Mouse (Mus musculus) lung, embryonic 15.5 days (tissue): ENCODE measurements around the gene Olfr539. TPM values are rescaled to one million over a fixed set of nuclear protein-coding genes. Genes with fewer than 3 reads are reported as not detected.
"Not testable (repeated sequence)": the region's sequence is repeated elsewhere in the genome, so short reads cannot be mapped to it uniquely, and the experiment has no call there.

Experiments
- ATAC-seq: fragments of 200-750 bp; cut with Nextera tagmentation; 2 replicates; pipeline ENCODE4 v1.8.0; 2017; ENCODE audit warnings: moderate number of reproducible peaks, borderline replicate concordance; ENCODE audit not compliant: low FRiP score, low TSS enrichment; ENCODE audit errors: extremely low read depth
- H3K27ac ChIP-seq: fragments of 300-500 bp; sonication (generic); 2 replicates; pipeline ENCODE4 v1.5.1; 2015; ENCODE audit warnings: moderate library complexity, mild to moderate bottlenecking, inconsistent platforms
- H3K27me3 ChIP-seq: fragments of 300-500 bp; sonication (generic); 2 replicates; pipeline ENCODE4 v1.6.1; 2015; ENCODE audit warnings: inconsistent platforms
- H3K36me3 ChIP-seq: fragments of 300-500 bp; sonication (generic); 2 replicates; pipeline ENCODE4 v1.6.1; 2015; ENCODE audit warnings: inconsistent platforms
- H3K4me1 ChIP-seq: fragments of 300-500 bp; sonication (generic); 2 replicates; pipeline ENCODE4 v1.6.1; 2015; ENCODE audit warnings: inconsistent platforms
- H3K4me2 ChIP-seq: fragments of 300-500 bp; sonication (generic); 2 replicates; pipeline ENCODE4 v1.6.1; 2015; ENCODE audit warnings: inconsistent platforms, mild to moderate bottlenecking, moderate library complexity
- H3K4me3 ChIP-seq: fragments of 300-500 bp; sonication (generic); 2 replicates; pipeline ENCODE4 v1.5.1; 2015; ENCODE audit warnings: mild to moderate bottlenecking, inconsistent platforms
- H3K9ac ChIP-seq: fragments of 300-500 bp; sonication (generic); 2 replicates; pipeline ENCODE4 v1.6.1; 2015; ENCODE audit warnings: inconsistent platforms
- H3K9me3 ChIP-seq: fragments of 300-500 bp; sonication (generic); 2 replicates; pipeline ENCODE4 v1.6.1; 2016; ENCODE audit warnings: inconsistent platforms
- WGBS: fragments of 180-500 bp; shearing (Covaris S2); methylation state at CpG from one replicate; pipeline ENCODE4 v1.1.7; 2015; 5-methylcytosine and 5-hydroxymethylcytosine counted together
- polyA plus RNA-seq: library from polyadenylated mRNA; unstranded; fragments of >200 nt; fragmentation: Nextera tagmentation; extraction: Ambion mirVana; gene quantifications from 2 replicates; pipeline ENCODE4 v1.2.1, GENCODE M21; 2015

Gene Olfr539
- not detected in 2 replicates for polyA plus RNA-seq

DNA sequence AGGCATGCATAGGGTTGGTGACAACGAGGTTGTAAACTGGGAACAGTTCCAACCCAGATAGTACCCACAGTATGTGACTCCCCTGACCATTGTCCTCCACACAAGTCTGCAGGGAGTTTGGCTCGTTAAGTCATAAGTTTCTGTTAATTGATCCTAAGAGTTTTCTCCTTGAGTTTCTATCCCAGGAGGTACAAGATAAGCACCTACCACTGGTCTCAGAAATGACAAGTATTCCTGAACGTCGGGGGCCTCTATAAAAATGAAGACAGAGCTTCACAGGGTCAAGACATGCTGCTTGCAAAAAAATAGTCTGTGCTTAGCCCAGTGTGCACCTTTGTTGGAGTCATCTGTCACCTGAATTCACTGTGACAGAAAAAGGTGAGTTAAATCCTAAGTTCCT lies at the start of gene Olfr539:
Gene Olfr539 (plus strand): TSS at position 301 of the 400 bp plus-strand sequence.
- no peaks in the 10 kb centered on the region for H3K9me3 ChIP-seq
- no peak within 1 kb of the TSS for H3K9ac ChIP-seq
- no peaks in the 10 kb centered on the region for H3K27me3 ChIP-seq
- H3K4me1 ChIP-seq, result no peaks in the 10 kb centered on the region
- ATAC-seq, result no peak
- no peak within 1 kb of the TSS for H3K4me2 ChIP-seq
- WGBS, result 62% methylated on average over 4 of the region's 4 CpGs
- no peaks in the 10 kb centered on the region for H3K36me3 ChIP-seq
- no peak within 1 kb of the TSS for H3K4me3 ChIP-seq
- no peak within 1 kb of the TSS for H3K27ac ChIP-seq

DNA sequence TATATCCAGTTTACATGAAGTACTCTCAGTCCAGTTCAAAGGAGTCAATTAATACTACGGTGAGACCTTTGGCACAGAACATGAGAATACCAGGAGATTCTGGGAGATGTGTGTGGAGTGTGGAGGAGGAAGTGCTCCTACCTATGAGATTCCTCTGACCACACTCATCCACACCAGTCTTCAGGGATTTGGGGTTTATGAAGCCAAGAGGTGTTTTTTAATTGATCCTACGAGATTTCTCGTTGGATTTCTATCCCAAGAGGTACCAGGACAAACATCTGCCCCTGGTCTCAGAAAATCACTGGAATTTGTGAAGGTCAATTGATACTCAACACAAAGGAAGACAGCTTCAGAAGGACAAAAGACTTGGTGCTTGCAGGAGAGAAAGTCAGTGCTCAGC lies 31.1 kb upstream of the Olfr539 start, which contains the start of gene Olfr61:
Gene Olfr61 (plus strand): TSS at position 301 of the 400 bp plus-strand sequence.
- not testable (repeated sequence) for H3K9ac ChIP-seq, H3K9me3 ChIP-seq, H3K27ac ChIP-seq, H3K27me3 ChIP-seq, H3K36me3 ChIP-seq, H3K4me1 ChIP-seq, H3K4me2 ChIP-seq, H3K4me3 ChIP-seq, ATAC-seq
- 87% methylated on average over 3 of the region's 3 CpGs for WGBS

DNA sequence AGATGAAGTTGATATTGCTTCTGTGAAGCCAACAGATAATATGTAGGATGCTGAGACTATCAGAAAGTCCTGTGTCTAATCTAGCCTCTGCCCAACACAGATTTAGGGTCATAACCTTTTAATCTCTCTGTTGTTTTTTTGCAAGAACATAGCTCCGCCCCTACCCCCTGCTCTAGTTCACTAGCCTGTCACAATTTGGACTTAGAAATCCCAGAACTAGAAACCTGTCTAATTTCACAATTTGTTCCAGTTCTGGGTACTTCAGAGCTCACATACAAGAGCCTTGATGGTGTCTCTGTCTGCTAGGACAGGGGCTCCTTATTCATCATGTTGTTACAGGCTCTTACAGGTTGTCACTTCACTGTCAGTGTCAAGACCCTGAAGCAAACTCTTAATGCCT lies 29.2 kb upstream of the Olfr539 start:
- Histone ChIP-seq H3K9me3 (no peaks in the 10 kb centered on the region), H3K4me1 (no peaks in the 10 kb centered on the region), H3K4me3 (no peak overlapping the region), H3K27ac (no peak overlapping the region), H3K4me2 (no peak overlapping the region), H3K27me3 (no peaks in the 10 kb centered on the region), H3K36me3 (no peaks in the 10 kb centered on the region), H3K9ac (no peak overlapping the region)
- 70% methylated on average over 1 of the region's 1 CpGs for WGBS
- no peak for ATAC-seq

DNA sequence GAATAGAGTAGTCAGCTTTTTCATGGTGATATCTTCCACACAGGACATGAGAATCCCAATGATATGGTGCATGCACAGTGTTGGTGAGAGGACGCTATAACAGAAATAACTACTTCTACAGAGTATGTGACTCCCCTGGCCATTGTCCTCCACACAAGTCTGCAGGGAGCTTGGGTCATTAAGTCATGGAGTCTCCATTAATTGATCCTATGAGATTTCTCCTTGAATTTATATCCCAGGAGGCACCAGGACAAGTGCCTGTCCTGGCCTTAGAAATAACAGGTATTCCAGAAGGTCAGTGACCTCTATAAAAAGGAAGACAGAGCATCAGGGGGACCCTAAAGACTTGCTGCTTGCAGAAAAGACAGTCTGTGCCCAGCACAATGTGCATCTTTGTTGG lies 13.6 kb upstream of the Olfr539 start, which contains the start of gene Olfr53:
Gene Olfr53 (plus strand): TSS at position 301 of the 400 bp plus-strand sequence.
- H3K4me1 ChIP-seq, result no peaks in the 10 kb centered on the region
- H3K27me3 ChIP-seq, result no peaks in the 10 kb centered on the region
- no peak within 1 kb of the TSS for H3K9ac ChIP-seq
- H3K9me3 ChIP-seq, result no peaks in the 10 kb centered on the region
- no peak for ATAC-seq
- no peak within 1 kb of the TSS for H3K27ac ChIP-seq
- H3K4me3 ChIP-seq, result no peak within 1 kb of the TSS
- H3K4me2 ChIP-seq, result no peak within 1 kb of the TSS
- no peaks in the 10 kb centered on the region for H3K36me3 ChIP-seq
- WGBS, result 93% methylated on average over 1 of the region's 1 CpGs

DNA sequence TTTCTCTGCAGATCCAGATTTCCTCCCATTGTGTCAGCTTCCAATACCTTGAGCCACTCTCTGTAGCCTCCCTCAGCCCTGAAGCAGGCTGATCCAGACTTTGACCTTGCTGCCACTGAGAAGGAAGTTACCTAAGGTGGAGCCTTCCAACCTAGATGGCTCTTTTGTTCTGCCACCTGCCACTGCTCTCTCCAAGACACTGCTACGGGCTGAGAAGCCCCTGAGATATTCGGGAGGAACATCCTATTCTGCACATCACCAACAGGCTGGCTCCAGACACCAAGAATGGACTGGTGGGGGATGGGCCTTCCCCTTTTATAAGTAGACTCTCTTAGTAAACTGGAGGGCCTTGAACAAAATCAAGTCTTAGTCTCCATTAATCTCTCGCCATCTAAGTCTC lies 11.0 kb downstream of the Olfr539 start:
- H3K4me2 ChIP-seq, H3K27me3 ChIP-seq, H3K36me3 ChIP-seq, H3K9ac ChIP-seq, H3K4me1 ChIP-seq, ATAC-seq, H3K27ac ChIP-seq, H3K4me3 ChIP-seq, H3K9me3 ChIP-seq: not testable (repeated sequence)
- WGBS, result 81% methylated on average over 3 of the region's 3 CpGs

DNA sequence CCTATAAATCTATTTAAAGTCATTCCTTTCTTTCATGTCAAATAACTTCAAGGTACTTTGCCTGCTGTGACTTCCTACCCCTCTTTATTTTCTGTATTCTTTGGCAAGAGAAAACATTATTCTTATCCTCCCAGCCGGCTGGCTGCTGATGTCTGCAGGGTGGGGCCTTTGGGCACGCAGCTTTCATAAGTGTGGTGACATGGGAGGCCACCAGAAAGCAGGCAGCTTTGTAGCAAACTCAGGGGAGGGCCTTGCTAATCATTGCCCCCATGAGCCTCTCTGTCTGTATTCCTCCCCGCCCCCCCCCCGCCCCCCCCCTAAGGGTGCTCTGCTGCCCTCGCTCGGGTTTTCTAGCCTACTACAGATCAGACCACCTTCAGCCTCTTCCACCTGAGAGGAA lies 16.1 kb downstream of the Olfr539 start:
- Histone ChIP-seq H3K27ac (no peak overlapping the region), H3K9ac (no peak overlapping the region), H3K9me3 (no peaks in the 10 kb centered on the region), H3K4me3 (no peak overlapping the region), H3K27me3 (no peaks in the 10 kb centered on the region), H3K4me1 (no peaks in the 10 kb centered on the region), H3K36me3 (no peaks in the 10 kb centered on the region), H3K4me2 (no peak overlapping the region)
- WGBS, result under 1% methylated on average over 6 of the region's 6 CpGs
- ATAC-seq, result no peak

DNA sequence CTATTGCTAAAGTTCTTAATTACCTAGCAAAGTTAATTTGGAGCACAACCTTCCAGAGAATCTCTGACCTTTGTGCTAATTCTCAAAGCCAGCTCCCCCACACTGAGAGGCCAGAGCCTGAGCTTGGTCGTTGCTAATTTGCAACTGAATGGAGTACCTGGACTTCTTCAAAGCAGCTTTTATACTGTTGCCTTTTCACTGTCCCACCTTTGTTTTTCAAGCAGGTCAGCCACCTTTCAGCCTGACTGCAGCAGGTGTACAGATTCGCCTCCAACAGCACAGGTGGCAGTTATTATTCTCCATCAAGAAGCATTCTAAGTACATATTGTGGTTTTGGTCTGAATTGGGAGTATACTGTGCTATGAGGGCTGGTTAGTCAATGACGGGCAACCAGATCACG lies 19.9 kb downstream of the Olfr539 start:
- H3K4me1 ChIP-seq, H3K27ac ChIP-seq, H3K4me2 ChIP-seq, H3K9ac ChIP-seq, H3K36me3 ChIP-seq, H3K4me3 ChIP-seq, H3K27me3 ChIP-seq, ATAC-seq, H3K9me3 ChIP-seq: not testable (repeated sequence)
- 68% methylated on average over 4 of the region's 4 CpGs for WGBS

DNA sequence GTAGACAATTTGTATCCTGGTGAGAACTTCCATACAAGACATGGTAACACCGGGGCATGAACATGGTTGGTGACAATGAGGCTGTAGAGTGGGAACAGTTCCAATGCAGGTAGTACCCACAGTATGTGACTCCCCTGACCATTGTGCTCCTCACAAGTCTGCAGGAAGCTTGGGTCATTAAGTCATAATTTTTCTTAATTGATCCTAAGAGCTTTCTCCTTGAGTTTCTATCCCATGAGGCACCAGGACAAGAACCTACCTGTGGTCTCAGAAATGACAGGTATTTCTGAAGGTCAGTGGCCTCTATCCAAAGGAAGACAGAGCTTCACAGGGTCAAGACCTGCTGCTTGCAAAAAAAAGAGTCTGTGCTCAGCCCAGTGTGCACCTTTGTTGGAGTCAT lies 21.9 kb downstream of the Olfr539 start, which contains the start of gene Olfr45:
Gene Olfr45 (plus strand): TSS at position 301 of the 400 bp plus-strand sequence.
- no peak within 1 kb of the TSS for H3K27ac ChIP-seq
- WGBS, result 75% methylated on average over 1 of the region's 1 CpGs
- H3K4me3 ChIP-seq, result no peak within 1 kb of the TSS
- no peak within 1 kb of the TSS for H3K9ac ChIP-seq
- no peaks in the 10 kb centered on the region for H3K9me3 ChIP-seq
- no peak within 1 kb of the TSS for H3K4me2 ChIP-seq
- no peaks in the 10 kb centered on the region for H3K27me3 ChIP-seq
- no peak for ATAC-seq
- H3K4me1 ChIP-seq, result no peaks in the 10 kb centered on the region
- H3K36me3 ChIP-seq, result no peaks in the 10 kb centered on the region

DNA sequence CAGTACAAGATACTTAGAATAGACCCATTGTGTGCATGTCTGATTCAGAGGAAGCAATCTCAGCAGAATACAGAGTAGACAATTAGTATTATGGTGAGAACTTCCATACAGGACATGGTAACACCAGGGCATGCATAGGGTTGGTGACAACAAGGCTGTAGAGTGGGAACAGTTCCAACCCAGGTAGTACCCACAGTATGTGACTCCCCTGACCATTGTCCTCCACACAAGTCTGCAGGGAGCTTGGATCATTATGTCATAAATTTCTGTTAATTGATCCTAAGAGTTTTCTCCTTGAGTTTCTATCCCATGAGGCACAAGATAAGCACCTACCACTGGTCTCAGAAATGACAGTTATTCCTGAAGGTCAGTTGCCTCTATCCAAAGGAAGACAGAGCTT lies 37.2 kb downstream of the Olfr539 start, which contains the start of gene Olfr541:
Gene Olfr541 (plus strand): TSS at position 301 of the 400 bp plus-strand sequence.
- Histone ChIP-seq H3K27me3 (no peaks in the 10 kb centered on the region), H3K9ac (no peak within 1 kb of the TSS), H3K4me3 (no peak within 1 kb of the TSS), H3K36me3 (no peaks in the 10 kb centered on the region), H3K4me2 (no peak within 1 kb of the TSS), H3K9me3 (no peaks in the 10 kb centered on the region), H3K4me1 (no peaks in the 10 kb centered on the region), H3K27ac (no peak within 1 kb of the TSS)
- no peak for ATAC-seq

DNA sequence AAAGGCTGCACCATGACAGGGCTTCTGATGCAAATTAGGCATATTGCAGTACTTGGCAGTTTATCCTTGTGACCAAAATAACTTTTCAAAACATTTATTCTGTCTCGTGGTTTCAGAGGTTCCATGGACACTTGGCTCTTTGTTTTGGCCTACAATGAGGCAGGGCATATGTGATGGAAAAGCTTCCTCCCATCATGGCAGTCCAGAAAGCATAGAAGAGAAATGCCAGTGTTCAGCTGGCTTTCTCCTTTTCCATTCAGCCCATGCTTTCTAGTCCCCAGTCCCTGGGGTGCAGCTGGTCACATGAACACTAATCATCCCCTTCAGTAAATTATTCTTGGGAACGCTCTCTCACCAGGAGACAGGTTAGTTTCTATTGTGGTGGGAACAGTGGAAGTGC lies 46.6 kb downstream of the Olfr539 start:
- Histone ChIP-seq H3K4me1 (no peaks in the 10 kb centered on the region), H3K27me3 (no peaks in the 10 kb centered on the region), H3K9me3 (no peaks in the 10 kb centered on the region), H3K36me3 (no peaks in the 10 kb centered on the region), H3K27ac (no peak overlapping the region), H3K4me3 (no peak overlapping the region), H3K9ac (no peak overlapping the region), H3K4me2 (no peak overlapping the region)
- ATAC-seq, result no peak
- WGBS, result 64% methylated on average over 2 of the region's 2 CpGs

DNA sequence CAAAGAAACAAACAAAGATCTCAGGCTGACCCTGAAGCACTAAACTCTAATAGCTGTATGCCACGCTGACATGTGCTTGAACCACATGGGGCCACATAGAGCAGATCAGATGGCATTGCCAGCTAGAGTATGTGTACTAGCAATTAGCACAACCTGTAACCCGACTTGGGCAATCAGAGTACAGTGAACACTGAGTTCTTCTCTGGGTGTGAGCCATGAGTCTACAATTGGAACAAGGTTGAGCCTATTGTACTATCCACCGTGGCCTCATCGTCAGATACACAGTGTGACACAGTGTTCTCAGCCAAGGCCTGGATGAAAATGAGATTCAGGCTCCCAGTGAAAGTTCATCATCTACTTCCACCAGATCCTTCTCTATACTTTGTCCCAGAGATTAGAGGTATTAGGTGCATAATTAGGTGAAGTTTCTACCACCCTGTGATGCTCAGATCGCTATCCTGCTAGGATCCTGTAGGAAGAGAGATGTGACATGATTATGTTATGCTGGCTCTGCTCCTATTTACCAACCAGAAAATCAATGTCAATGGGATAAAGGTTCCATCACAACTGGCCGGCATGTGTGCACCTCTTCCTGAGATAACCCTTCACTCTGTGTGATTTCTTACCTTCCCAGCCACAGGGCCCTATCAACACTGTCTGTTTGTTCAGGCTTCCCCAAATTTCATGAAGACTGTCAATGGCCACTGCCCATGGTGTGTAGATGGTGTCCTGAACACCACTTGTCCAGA lies 48.0 kb downstream of the Olfr539 start:
- ATAC-seq, result no peak
- H3K9ac ChIP-seq, result no peak overlapping the region
- no peak overlapping the region for H3K27ac ChIP-seq
- H3K36me3 ChIP-seq, result no peaks in the 10 kb centered on the region
- no peaks in the 10 kb centered on the region for H3K27me3 ChIP-seq
- no peak overlapping the region for H3K4me2 ChIP-seq
- H3K4me3 ChIP-seq, result no peak overlapping the region
- 69% methylated on average over 6 of the region's 6 CpGs for WGBS
- no peaks in the 10 kb centered on the region for H3K9me3 ChIP-seq
- no peaks in the 10 kb centered on the region for H3K4me1 ChIP-seq

DNA sequence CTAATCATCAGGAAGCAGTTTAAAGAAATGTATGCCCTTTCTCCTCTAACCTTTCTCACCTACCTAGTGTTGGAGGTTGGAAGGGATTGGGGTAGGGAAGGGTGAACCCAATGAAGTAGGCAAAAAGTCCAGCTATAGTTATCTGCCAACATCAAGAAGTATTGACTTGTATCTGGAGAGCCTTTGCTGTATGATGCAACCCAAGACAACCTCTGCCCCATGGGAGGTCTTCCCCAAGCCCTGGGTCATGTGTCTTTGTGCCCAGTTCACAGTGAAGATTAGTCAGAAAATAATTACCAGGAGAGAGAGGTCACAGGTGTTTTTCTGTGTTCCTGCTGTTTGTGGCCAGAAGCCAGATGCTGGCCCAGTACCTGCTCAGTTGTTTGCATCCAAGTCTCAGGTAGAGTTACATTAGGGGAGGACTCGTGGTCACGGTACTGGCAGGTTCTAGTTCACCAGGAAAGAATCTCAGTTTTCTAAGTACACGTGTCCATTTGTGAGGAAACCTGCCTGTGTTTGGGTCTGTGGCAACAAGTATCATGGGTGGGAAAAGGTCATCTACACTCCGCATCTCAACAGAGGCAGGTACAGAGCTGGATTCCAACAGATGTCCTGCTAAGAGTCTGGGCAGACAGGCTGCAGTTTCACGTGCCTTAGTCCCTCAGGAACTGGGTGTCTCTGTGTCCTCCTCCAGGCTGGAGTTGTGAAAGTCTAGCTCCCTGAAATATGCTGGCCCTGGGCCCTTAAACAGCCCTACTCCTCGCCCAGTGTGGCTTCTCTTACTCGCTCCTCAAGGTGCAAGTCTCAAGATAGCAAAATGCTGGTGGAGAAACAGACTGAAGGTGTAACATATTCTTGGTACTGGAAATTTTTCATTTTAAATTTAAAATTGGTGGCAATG lies 57.7 kb downstream of the Olfr539 start:
- Histone ChIP-seq H3K4me3 (no peak overlapping the region), H3K4me2 (no peak overlapping the region), H3K27ac (no peak overlapping the region), H3K36me3 (no peaks in the 10 kb centered on the region), H3K27me3 (no peaks in the 10 kb centered on the region), H3K4me1 (no peaks in the 10 kb centered on the region), H3K9ac (no peak overlapping the region), H3K9me3 (no peaks in the 10 kb centered on the region)
- no peak for ATAC-seq
- 77% methylated on average over 7 of the region's 7 CpGs for WGBS
